Mouse (Mus musculus): ENCODE measurements around the gene Cdk2. TPM values are rescaled to one million over a fixed set of nuclear protein-coding genes. Genes with fewer than 3 reads are reported as not detected.

The Cdk2 gene
- polyA plus RNA-seq, 1 experiment, result 60.6 TPM

DNA sequence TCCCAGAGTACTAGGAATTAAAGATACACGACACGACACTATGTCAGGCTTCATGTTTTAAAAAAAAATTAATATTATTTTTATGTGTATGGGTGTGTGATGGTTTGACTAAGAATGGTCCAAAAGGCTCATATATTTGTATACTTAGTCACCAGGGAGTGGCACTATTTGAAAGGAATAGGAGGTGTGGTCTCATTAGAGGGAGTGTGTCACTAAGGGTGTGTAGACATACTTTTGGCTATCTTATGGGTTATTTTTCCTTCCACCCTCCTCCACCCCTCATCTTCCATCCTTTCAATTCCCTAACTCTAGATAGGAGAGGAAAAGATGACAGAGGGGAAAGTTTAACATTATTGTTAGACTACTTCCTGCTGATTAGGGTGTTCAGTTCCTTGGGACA, 39.0 kb downstream of the Cdk2 start:
- peaks cover 3% of the 10 kb centered on the region; the same call in 1 of the 2 replicates for H3K4me1 ChIP-seq (ENCODE audit: control insufficient read depth, insufficient read depth, low read length)
- no peak overlapping the region for H3K27ac ChIP-seq (ENCODE audit: control insufficient read depth, insufficient read depth, low read depth, low read length, poor library complexity)
- H3K4me3 ChIP-seq (replicated peaks; ENCODE audit: control insufficient read depth, low read depth, low read length), result no peak overlapping the region
- TF ChIP-seq POLR2A (IDR thresholded peaks at IDR 0.05; ENCODE audit: borderline replicate concordance, control insufficient read depth, low read depth, low read length), result no peak
- TF ChIP-seq CTCF (IDR thresholded peaks at IDR 0.05; ENCODE audit: control insufficient read depth, insufficient read depth, low read length), result no peak
- WGBS, result 93% methylated on average over 2 of the region's 2 CpGs

DNA sequence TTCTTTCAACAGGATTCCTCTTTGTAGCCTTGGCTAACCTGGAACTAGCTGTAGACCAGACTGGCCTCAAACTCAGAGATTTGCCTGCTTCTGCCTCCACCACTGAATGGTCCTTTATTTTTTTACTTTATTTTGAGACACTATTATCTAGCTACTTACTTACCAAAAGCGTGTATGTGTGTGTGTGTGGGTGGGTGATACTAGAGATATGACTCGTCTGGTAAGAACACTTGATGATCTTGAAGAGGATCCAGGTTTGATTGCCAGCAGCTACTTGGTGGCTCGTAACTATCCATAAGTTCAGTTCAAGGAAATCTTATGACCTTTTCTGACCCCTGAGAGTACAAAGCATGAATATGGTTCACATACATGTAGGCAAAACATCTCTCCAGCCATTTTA, 39.5 kb downstream of the Cdk2 start:
- H3K4me1 ChIP-seq (ENCODE audit: control insufficient read depth, insufficient read depth, low read length), result peaks cover 3% of the 10 kb centered on the region; the same call in 1 of the 2 replicates
- WGBS, result 65% methylated on average over 3 of the region's 3 CpGs
- H3K27ac ChIP-seq (ENCODE audit: control insufficient read depth, insufficient read depth, low read depth, low read length, poor library complexity), result no peak overlapping the region
- no peak overlapping the region for H3K4me3 ChIP-seq (replicated peaks; ENCODE audit: control insufficient read depth, low read depth, low read length)
- TF ChIP-seq POLR2A (IDR thresholded peaks at IDR 0.05; ENCODE audit: borderline replicate concordance, control insufficient read depth, low read depth, low read length) (no peak), CTCF (IDR thresholded peaks at IDR 0.05; ENCODE audit: control insufficient read depth, insufficient read depth, low read length) (no peak)

DNA sequence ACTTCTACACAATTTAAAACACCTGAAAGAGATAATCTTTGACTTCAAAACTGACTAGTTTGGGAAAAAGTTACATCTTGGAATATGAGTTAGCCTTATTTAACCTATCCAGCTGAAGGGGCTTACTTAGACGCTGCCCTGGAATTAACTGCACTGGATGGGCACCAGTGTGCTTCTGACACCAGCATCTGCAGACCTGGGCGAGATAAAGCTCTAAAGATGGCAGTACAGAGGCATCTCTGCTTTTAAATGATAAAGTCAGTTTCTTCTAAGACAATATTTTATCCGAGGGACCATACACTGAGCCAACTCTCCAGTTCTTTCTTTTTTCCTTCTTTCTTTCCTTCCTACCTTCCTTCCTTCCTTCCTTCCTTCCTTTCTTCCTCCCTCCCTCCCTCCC, 40.0 kb downstream of the Cdk2 start:
- peaks cover 3% of the 10 kb centered on the region; the same call in 1 of the 2 replicates for H3K4me1 ChIP-seq (ENCODE audit: control insufficient read depth, insufficient read depth, low read length)
- no peak for TF ChIP-seq CTCF (IDR thresholded peaks at IDR 0.05; ENCODE audit: control insufficient read depth, insufficient read depth, low read length)
- no peak for TF ChIP-seq POLR2A (IDR thresholded peaks at IDR 0.05; ENCODE audit: borderline replicate concordance, control insufficient read depth, low read depth, low read length)
- H3K27ac ChIP-seq (ENCODE audit: control insufficient read depth, insufficient read depth, low read depth, low read length, poor library complexity), result no peak overlapping the region
- WGBS, result 60% methylated on average over 3 of the region's 3 CpGs
- no peak overlapping the region for H3K4me3 ChIP-seq (replicated peaks; ENCODE audit: control insufficient read depth, low read depth, low read length)

DNA sequence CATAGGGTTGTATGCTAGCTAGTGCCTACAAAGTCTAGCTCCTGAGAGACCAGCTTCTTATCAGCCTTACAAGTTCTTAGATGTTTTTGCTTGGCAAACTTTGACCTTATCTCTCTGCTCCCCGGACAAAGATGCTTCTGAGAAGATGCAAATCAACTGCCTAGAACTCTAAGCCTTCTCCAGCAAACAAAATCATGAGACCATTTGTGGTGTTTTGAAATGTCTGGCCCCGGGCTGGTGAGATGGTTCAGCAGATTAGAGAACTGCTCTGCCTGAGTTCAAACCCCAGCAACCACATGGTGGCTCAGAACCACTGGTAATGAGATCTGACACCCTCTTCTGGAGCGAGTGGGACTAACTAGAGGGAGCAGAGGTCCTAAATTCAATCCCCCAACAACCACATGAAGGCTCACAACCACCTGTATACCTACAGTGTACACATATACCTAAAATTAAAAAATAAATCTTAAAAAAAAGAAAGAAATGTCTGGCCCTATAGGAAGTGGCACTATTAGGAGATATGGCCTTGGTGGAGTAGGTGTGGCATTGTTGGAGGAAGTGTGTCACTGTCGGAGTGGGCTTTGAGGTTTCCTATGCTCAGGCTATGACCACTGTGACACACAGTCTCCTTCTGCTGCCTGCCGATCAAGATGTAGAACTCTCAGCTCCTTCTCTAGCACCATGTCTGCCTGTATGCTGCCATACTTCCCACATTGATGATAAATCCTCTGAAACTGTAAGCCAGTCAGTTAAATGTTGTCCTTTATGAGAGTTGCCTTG, 41.2 kb downstream of the Cdk2 start:
- TF ChIP-seq CTCF (IDR thresholded peaks at IDR 0.05; ENCODE audit: control insufficient read depth, insufficient read depth, low read length), result no peak
- no peak for TF ChIP-seq POLR2A (IDR thresholded peaks at IDR 0.05; ENCODE audit: borderline replicate concordance, control insufficient read depth, low read depth, low read length)
- 23% methylated on average over 5 of the region's 5 CpGs for WGBS

DNA sequence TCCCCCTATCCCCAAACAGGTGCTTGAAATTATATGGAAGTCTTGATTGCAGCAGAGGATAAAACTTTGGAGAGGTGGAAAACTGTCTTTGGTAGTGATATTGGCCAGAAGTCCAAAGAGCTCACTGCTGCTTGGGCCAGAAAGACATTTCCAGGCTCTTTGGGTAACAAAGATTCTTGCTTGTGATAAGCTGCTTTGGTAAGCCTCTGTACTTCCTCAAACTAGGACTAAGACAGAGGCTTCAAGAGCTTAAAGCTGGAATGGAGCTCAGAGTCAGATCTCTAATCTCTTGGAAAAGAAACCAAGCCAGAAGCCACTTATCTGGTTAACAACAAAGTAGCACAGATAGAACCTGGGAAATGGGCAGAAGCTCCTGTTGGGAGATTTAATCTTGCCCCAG, 42.4 kb downstream of the Cdk2 start:
- Histone ChIP-seq H3K4me3 (replicated peaks; ENCODE audit: control insufficient read depth, low read depth, low read length) (no peak overlapping the region), H3K27ac (ENCODE audit: control insufficient read depth, insufficient read depth, low read depth, low read length, poor library complexity) (no peak overlapping the region), H3K4me1 (ENCODE audit: control insufficient read depth, insufficient read depth, low read length) (peaks cover 3% of the 10 kb centered on the region; the same call in 1 of the 2 replicates)
- TF ChIP-seq CTCF (IDR thresholded peaks at IDR 0.05; ENCODE audit: control insufficient read depth, insufficient read depth, low read length) (no peak), POLR2A (IDR thresholded peaks at IDR 0.05; ENCODE audit: borderline replicate concordance, control insufficient read depth, low read depth, low read length) (no peak)

More for the DNA sequence above, 41.2 kb downstream of the Cdk2 start:
- no peak overlapping the region for H3K4me3 ChIP-seq (replicated peaks; ENCODE audit: control insufficient read depth, low read depth, low read length)
- H3K4me1 ChIP-seq (ENCODE audit: control insufficient read depth, insufficient read depth, low read length), result peaks cover 3% of the 10 kb centered on the region; the same call in 1 of the 2 replicates
- H3K27ac ChIP-seq (ENCODE audit: control insufficient read depth, insufficient read depth, low read depth, low read length, poor library complexity), result no peak overlapping the region

DNA sequence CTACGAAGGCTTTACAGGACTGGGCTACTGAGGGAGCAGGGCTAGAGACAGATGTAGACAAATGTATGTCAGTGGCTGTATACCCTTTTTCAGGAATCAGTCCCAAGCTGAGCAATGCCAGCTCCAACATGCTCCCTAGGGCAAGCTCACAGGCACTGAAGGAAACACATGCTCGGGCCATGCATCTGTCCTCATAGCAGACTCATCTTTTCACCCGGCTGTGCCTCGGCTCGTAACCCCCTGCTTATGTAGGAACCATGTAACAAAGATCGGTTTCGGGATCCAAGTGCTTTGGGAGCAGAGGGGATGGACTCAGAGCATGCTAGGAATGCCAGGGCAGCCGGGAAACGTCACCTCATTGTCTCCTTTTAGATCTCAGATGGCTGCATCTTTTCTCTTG, 45.3 kb downstream of the Cdk2 start:
- peaks cover 3% of the 10 kb centered on the region; the same call in 1 of the 2 replicates for H3K4me1 ChIP-seq (ENCODE audit: control insufficient read depth, insufficient read depth, low read length)
- no peak for TF ChIP-seq CTCF (IDR thresholded peaks at IDR 0.05; ENCODE audit: control insufficient read depth, insufficient read depth, low read length)
- no peak for TF ChIP-seq POLR2A (IDR thresholded peaks at IDR 0.05; ENCODE audit: borderline replicate concordance, control insufficient read depth, low read depth, low read length)
- no peak overlapping the region for H3K4me3 ChIP-seq (replicated peaks; ENCODE audit: control insufficient read depth, low read depth, low read length)
- no peak overlapping the region for H3K27ac ChIP-seq (ENCODE audit: control insufficient read depth, insufficient read depth, low read depth, low read length, poor library complexity)
- 82% methylated on average over 9 of the region's 9 CpGs for WGBS

DNA sequence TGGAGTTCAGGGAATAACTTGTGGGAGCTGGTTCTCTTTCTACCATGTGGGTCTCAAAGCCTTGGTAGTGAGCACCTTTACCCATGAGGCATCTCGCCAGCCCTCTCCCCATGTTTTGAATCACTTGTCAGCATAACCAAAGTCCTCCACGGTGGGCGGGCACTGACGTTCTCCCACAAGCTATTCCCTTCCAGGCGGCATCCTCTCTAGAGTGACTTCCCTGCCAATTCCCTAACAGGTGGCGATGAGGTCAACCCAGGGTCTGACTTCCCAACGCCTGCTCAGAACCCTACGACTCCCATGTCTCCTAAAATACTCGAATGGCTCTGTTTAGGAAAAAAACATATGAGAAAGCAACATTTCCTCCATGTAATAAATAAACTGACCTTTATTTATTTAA, 47.0 kb downstream of the Cdk2 start:
- Histone ChIP-seq H3K27ac (ENCODE audit: control insufficient read depth, insufficient read depth, low read depth, low read length, poor library complexity) (no peak overlapping the region), H3K4me3 (replicated peaks; ENCODE audit: control insufficient read depth, low read depth, low read length) (no peak overlapping the region), H3K4me1 (ENCODE audit: control insufficient read depth, insufficient read depth, low read length) (no peaks in the 10 kb centered on the region; the same call in 1 of the 2 replicates)
- no peak for TF ChIP-seq CTCF (IDR thresholded peaks at IDR 0.05; ENCODE audit: control insufficient read depth, insufficient read depth, low read length)
- TF ChIP-seq POLR2A (IDR thresholded peaks at IDR 0.05; ENCODE audit: borderline replicate concordance, control insufficient read depth, low read depth, low read length), result no peak
- WGBS, result 75% methylated on average over 9 of the region's 9 CpGs

DNA sequence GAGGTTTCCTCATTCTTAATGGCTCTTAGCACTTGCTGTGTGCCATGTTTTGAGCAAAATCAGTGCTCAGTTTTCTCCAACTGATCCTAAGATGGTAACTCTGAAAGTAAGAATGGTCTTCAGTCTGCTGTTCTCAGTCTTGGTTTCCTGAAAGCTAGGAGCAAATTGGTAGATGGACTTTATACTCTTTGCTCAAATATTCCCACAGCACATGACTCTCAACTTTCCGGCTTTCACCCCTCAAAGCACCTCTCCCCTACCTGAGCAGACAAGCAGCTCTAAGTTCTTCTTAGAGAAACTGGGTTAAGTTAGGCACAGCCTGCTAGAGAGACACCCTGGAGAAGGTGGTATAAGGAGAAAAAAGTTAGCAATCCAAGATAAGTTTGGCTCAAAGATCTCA, 48.1 kb downstream of the Cdk2 start:
- 84% methylated on average over 1 of the region's 1 CpGs for WGBS
- no peak for TF ChIP-seq POLR2A (IDR thresholded peaks at IDR 0.05; ENCODE audit: borderline replicate concordance, control insufficient read depth, low read depth, low read length)
- TF ChIP-seq CTCF (IDR thresholded peaks at IDR 0.05; ENCODE audit: control insufficient read depth, insufficient read depth, low read length), result no peak
- no peak overlapping the region for H3K27ac ChIP-seq (ENCODE audit: control insufficient read depth, insufficient read depth, low read depth, low read length, poor library complexity)
- no peak overlapping the region for H3K4me3 ChIP-seq (replicated peaks; ENCODE audit: control insufficient read depth, low read depth, low read length)
- no peaks in the 10 kb centered on the region for H3K4me1 ChIP-seq (ENCODE audit: control insufficient read depth, insufficient read depth, low read length)

Data from bone marrow, adult 2 months (tissue).